Mouse (Mus musculus) myocyte (in vitro differentiated cells): Measurements from ENCODE around the gene Lrrc75a.

Experiments
- E2F4 ChIP-seq: IDR thresholded peaks from one replicate; pipeline ENCODE4 v1.6.1; 2011; ENCODE audit warnings: mild to moderate bottlenecking, control low read depth, moderate library complexity; ENCODE audit not compliant: insufficient read depth
- MYOD1 ChIP-seq, 3 experiments: IDR thresholded peaks; one replicate each; pipeline ENCODE4 v1.6.1; 2011; ENCODE audit warnings: control low read depth in 2 of 3, low read depth in 2 of 3, mild to moderate bottlenecking in 2 of 3, moderate library complexity in 1 of 3; ENCODE audit not compliant: insufficient read length in 2 of 3, control insufficient read depth in 1 of 3
- POLR2A ChIP-seq: IDR thresholded peaks from one replicate; pipeline ENCODE4 v1.6.1; 2011; ENCODE audit warnings: low read depth, mild to moderate bottlenecking, control low read depth, moderate library complexity; ENCODE audit not compliant: insufficient read length
- POLR2AphosphoS2 ChIP-seq: IDR thresholded peaks from one replicate; pipeline ENCODE4 v1.6.1; 2011; ENCODE audit warnings: low read depth, control low read depth; ENCODE audit not compliant: insufficient read length
- TCF3 ChIP-seq: IDR thresholded peaks from one replicate; pipeline ENCODE4 v1.6.1; 2011; ENCODE audit warnings: low read depth, control low read depth; ENCODE audit not compliant: insufficient read length
- USF1 ChIP-seq: IDR thresholded peaks from one replicate; pipeline ENCODE4 v1.6.1; 2011; ENCODE audit warnings: low read depth, mild to moderate bottlenecking, control low read depth, moderate library complexity

DNA sequence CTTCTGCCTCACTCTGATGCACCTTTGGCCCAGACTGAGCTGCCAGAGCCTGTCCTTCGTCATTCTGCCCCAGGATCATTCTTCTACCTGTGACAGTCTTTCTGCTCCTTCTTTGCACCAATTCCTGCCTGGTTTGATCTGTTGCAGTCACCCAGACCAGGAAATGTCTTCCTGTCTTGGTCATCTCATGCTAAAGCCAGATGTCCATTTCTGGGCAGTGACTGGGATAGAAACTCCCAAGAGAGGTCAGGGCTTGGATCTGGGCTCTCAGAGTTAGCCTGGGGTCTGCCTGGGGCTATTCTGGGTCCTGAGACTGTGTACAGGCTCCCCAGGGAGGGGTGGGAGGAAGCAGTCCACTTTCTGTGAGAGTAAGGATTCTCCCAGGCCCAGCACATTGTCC is 82.1 kb downstream of the Lrrc75a start:
- TF ChIP-seq MYOD1 (IDR thresholded peaks at IDR 0.05; ENCODE audit: control insufficient read depth in 1 of 3, insufficient read length in 2 of 3, low read depth in 2 of 3), result no peak
- no peak for TF ChIP-seq E2F4
- no peak for TF ChIP-seq POLR2AphosphoS2
- TF ChIP-seq USF1, result no peak
- no peak for TF ChIP-seq POLR2A
- TF ChIP-seq TCF3, result no peak
